Mouse (Mus musculus): ENCODE results near the gene Nradd. TPM values are rescaled to one million over a fixed set of nuclear protein-coding genes. Genes with fewer than 3 reads are reported as not detected.

The Nradd gene
- total RNA-seq, 2 experiments from 2014 or later = 2.2 to 4.3 TPM

GRCm38 (mm10) chr9:110620685-110621084 lies 3.6 kb downstream of the Nradd start:
- no peak for ATAC-seq (replicated peaks; ENCODE audit: poor library complexity)

- ATAC-seq (replicated peaks; ENCODE audit: poor library complexity) = no peak
These were observed 4.1 kb downstream of the Nradd start for GRCm38 (mm10) chr9:110620180-110620579.

GRCm38 (mm10) chr9:110617081-110617480 lies 7.2 kb downstream of the Nradd start:
- ATAC-seq (replicated peaks; ENCODE audit: poor library complexity) = no peak

GRCm38 (mm10) chr9:110611471-110611870 lies 12.8 kb downstream of the Nradd start:
- no peak for ATAC-seq (replicated peaks; ENCODE audit: poor library complexity)

GRCm38 (mm10) chr9:110583521-110583920 lies 40.7 kb downstream of the Nradd start:
- no peak for ATAC-seq (replicated peaks; ENCODE audit: poor library complexity)

GRCm38 (mm10) chr9:110582161-110582560 lies 42.1 kb downstream of the Nradd start:
- ATAC-seq (replicated peaks; ENCODE audit: poor library complexity) = no peak

Other genes with a start within 250 kb of the Nradd start
- gene Ptpn23, start 216.2 kb downstream of the Nradd start, total RNA-seq (2015) = 8.6 and 13.0 TPM in 2 replicates
- gene Ptpn23, start 216.2 kb downstream of the Nradd start, total RNA-seq (2017) = 1.5 and 4.0 TPM in 2 replicates
- 1,024 and 1,594 TPM in 2 replicates for gene Ngp, start 204.7 kb downstream of the Nradd start, total RNA-seq (2015)
- gene Ngp, start 204.7 kb downstream of the Nradd start, total RNA-seq (2017) = 354 and 557 TPM in 2 replicates
- 11.1 and 11.5 TPM in 2 replicates for gene Klhl18, start 147.8 kb downstream of the Nradd start, total RNA-seq (2015)
- 8.4 and 11.4 TPM in 2 replicates for gene Klhl18, start 147.8 kb downstream of the Nradd start, total RNA-seq (2017)
- 0.77 and 1.4 TPM in 2 replicates for gene Kif9, start 147.5 kb downstream of the Nradd start, total RNA-seq (2015)
- gene Kif9, start 147.5 kb downstream of the Nradd start, total RNA-seq (2017) = 0.87 and 1.7 TPM in 2 replicates
- gene Setd2, start 91.9 kb downstream of the Nradd start, total RNA-seq (2015) = 139 and 161 TPM in 2 replicates
- gene Setd2, start 91.9 kb downstream of the Nradd start, total RNA-seq (2017) = 113 and 160 TPM in 2 replicates
- 20.1 and 24.1 TPM in 2 replicates for gene Nbeal2, start 29.7 kb upstream of the Nradd start, total RNA-seq (2015)
- gene Nbeal2, start 29.7 kb upstream of the Nradd start, total RNA-seq (2017) = 10.3 and 19.3 TPM in 2 replicates
- 98.7 and 112 TPM in 2 replicates for gene Ccdc12, start 32.1 kb upstream of the Nradd start, total RNA-seq (2015)
- gene Ccdc12, start 32.1 kb upstream of the Nradd start, total RNA-seq (2017) = 75.3 and 92.6 TPM in 2 replicates
- gene Myl3, start 117.4 kb upstream of the Nradd start, total RNA-seq (2015) = not detected in 2 replicates
- not detected in 2 replicates for gene Myl3, start 117.4 kb upstream of the Nradd start, total RNA-seq (2017)
- 0.15 TPM in 1 of 2 replicates, not detected in the other for gene Pth1r, start 122.7 kb upstream of the Nradd start, total RNA-seq (2015)
- gene Pth1r, start 122.7 kb upstream of the Nradd start, total RNA-seq (2017) = 0.92 TPM in 1 of 2 replicates, not detected in the other
- not detected in 2 replicates for gene Prss42, start 173.7 kb upstream of the Nradd start, total RNA-seq (2015)
- gene Prss42, start 173.7 kb upstream of the Nradd start, total RNA-seq (2017) = not detected in 2 replicates
- gene Prss44, start 189.5 kb upstream of the Nradd start, total RNA-seq (2015) = not detected in 2 replicates
- not detected in 2 replicates for gene Prss44, start 189.5 kb upstream of the Nradd start, total RNA-seq (2017)
- not detected in 2 replicates for gene Prss43, start 202.2 kb upstream of the Nradd start, total RNA-seq (2015)
- not detected in 2 replicates for gene Prss43, start 202.2 kb upstream of the Nradd start, total RNA-seq (2017)
- gene Prss45, start 210.1 kb upstream of the Nradd start, total RNA-seq (2015) = not detected in 2 replicates
- gene Prss45, start 210.1 kb upstream of the Nradd start, total RNA-seq (2017) = not detected in 2 replicates
- gene Prss46, start 220.1 kb upstream of the Nradd start, total RNA-seq (2015) = not detected in 2 replicates
- not detected in 2 replicates for gene Prss46, start 220.1 kb upstream of the Nradd start, total RNA-seq (2017)
- gene Prss50, start 233.5 kb upstream of the Nradd start, total RNA-seq (2015) = 2.3 and 10.4 TPM in 2 replicates
- 1.4 and 1.6 TPM in 2 replicates for gene Prss50, start 233.5 kb upstream of the Nradd start, total RNA-seq (2017)

Measured in megakaryocyte progenitor cell, adult 5-6 weeks (primary cell).